Mouse (Mus musculus) limb, embryonic 15.5 days (tissue): ENCODE measurements around the gene Gm9513. TPM values are rescaled to one million over a fixed set of nuclear protein-coding genes. Genes with fewer than 3 reads are reported as not detected.

Experiments used
- ATAC-seq: fragments of 200-750 bp; cut with Nextera tagmentation; 2 replicates; pipeline ENCODE4 v1.8.0; 2017; ENCODE audit warnings: low read depth, moderate TSS enrichment; ENCODE audit not compliant: insufficient number of reproducible peaks, low FRiP score, low TSS enrichment
- H3K27ac ChIP-seq: fragments of 300-500 bp; sonication (generic); 2 replicates; pipeline ENCODE4 v1.5.1; 2015; ENCODE audit warnings: moderate library complexity, mild to moderate bottlenecking, inconsistent platforms
- H3K27me3 ChIP-seq: fragments of 300-500 bp; sonication (generic); 2 replicates; pipeline ENCODE4 v1.6.1; 2015; ENCODE audit warnings: inconsistent platforms
- H3K36me3 ChIP-seq: fragments of 300-500 bp; sonication (generic); 2 replicates; pipeline ENCODE4 v1.6.1; 2015; ENCODE audit warnings: inconsistent platforms
- H3K4me1 ChIP-seq: fragments of 300-500 bp; sonication (generic); 2 replicates; pipeline ENCODE4 v1.6.1; 2015; ENCODE audit warnings: inconsistent platforms
- H3K4me2 ChIP-seq: fragments of 300-500 bp; sonication (generic); 2 replicates; pipeline ENCODE4 v1.6.1; 2015; ENCODE audit warnings: mild to moderate bottlenecking, inconsistent platforms
- H3K4me3 ChIP-seq: fragments of 300-500 bp; sonication (generic); 2 replicates; pipeline ENCODE4 v1.5.1; 2015; ENCODE audit warnings: mild to moderate bottlenecking, inconsistent platforms
- H3K9ac ChIP-seq: fragments of 300-500 bp; sonication (generic); 2 replicates; pipeline ENCODE4 v1.6.1; 2015; ENCODE audit warnings: inconsistent platforms
- H3K9me3 ChIP-seq: fragments of 300-500 bp; sonication (generic); 2 replicates; pipeline ENCODE4 v1.6.1; 2016; ENCODE audit warnings: inconsistent platforms
- WGBS: fragments of 180-500 bp; shearing (Covaris S2); methylation state at CpG from one replicate; pipeline ENCODE4 v1.1.7; 2015; 5-methylcytosine and 5-hydroxymethylcytosine counted together
- polyA plus RNA-seq: library from polyadenylated mRNA; unstranded; fragments of >200 nt; fragmentation: Nextera tagmentation; extraction: Ambion mirVana; gene quantifications from 2 replicates; pipeline ENCODE4 v1.2.1, GENCODE M21; 2015

Gene Gm9513
- polyA plus RNA-seq, result not detected in 2 replicates

GRCm38 (mm10) chr9:36475338-36475737 lies at the start of gene Gm9513:
Gm9513 (plus strand) TSS chr9:36475638.
- Histone ChIP-seq H3K4me1 (no peaks in the 10 kb centered on the region), H3K27me3 (no peaks in the 10 kb centered on the region), H3K27ac (no peak within 1 kb of the TSS), H3K36me3 (no peaks in the 10 kb centered on the region), H3K4me2 (no peak within 1 kb of the TSS), H3K4me3 (no peak within 1 kb of the TSS), H3K9ac (no peak within 1 kb of the TSS), H3K9me3 (no peaks in the 10 kb centered on the region)
- no peak for ATAC-seq
- WGBS, result 62% methylated on average over 3 of the region's 3 CpGs

- Histone ChIP-seq H3K4me2 (no peak within 1 kb of the TSS), H3K4me3 (no peak within 1 kb of the TSS), H3K9me3 (no peaks in the 10 kb centered on the region), H3K27me3 (no peaks in the 10 kb centered on the region), H3K9ac (no peak within 1 kb of the TSS), H3K4me1 (no peaks in the 10 kb centered on the region), H3K36me3 (no peaks in the 10 kb centered on the region), H3K27ac (no peak within 1 kb of the TSS)
- 75% methylated on average over 4 of the region's 4 CpGs for WGBS
- ATAC-seq, result no peak
Measured at GRCm38 (mm10) chr9:36431584-36431983, 43.9 kb upstream of the Gm9513 start, which contains the start of gene Gm7257. Gm7257 (plus strand) TSS chr9:36431884.

DNA sequence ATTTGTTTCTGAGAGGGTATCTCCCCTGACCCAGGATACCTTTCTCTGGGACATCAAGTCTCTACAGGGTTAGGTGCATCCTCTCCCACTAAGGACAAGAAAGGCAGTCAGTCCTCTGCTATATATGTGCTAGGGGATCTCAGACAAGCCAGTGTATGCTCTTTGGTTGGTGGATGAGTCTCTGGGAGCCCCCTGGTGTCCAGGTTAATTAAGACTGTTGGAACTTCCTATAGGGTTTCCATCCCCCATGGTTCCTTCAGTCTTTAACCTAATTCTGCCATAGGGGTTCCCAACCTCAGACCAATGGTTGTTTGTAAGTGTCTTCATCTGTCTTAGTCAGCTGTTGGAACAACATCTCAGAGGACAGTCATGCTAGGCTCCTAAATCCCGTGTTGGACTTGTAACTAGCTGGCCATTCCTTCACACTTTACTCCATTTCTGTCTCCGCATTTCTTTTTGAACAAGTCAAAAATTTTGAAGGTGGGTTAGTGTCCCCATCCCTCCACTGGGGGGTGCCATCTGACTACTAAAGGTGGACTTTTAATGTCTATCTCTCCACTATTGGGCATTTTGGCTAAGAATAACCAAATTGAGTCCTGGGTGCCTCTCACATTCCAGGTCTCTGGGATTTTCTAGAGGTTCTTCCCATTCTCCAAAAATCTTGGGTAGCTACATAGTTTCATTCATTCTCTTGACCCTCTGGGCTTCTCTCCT lies 40.2 kb upstream of the Gm9513 start:
- Histone ChIP-seq H3K4me1 (no peaks in the 10 kb centered on the region), H3K36me3 (no peaks in the 10 kb centered on the region), H3K9me3 (no peaks in the 10 kb centered on the region), H3K4me3 (no peak overlapping the region), H3K27ac (no peak overlapping the region), H3K4me2 (no peak overlapping the region), H3K27me3 (no peaks in the 10 kb centered on the region), H3K9ac (no peak overlapping the region)
- ATAC-seq, result no peak
- 51% methylated on average over 2 of the region's 2 CpGs for WGBS

DNA sequence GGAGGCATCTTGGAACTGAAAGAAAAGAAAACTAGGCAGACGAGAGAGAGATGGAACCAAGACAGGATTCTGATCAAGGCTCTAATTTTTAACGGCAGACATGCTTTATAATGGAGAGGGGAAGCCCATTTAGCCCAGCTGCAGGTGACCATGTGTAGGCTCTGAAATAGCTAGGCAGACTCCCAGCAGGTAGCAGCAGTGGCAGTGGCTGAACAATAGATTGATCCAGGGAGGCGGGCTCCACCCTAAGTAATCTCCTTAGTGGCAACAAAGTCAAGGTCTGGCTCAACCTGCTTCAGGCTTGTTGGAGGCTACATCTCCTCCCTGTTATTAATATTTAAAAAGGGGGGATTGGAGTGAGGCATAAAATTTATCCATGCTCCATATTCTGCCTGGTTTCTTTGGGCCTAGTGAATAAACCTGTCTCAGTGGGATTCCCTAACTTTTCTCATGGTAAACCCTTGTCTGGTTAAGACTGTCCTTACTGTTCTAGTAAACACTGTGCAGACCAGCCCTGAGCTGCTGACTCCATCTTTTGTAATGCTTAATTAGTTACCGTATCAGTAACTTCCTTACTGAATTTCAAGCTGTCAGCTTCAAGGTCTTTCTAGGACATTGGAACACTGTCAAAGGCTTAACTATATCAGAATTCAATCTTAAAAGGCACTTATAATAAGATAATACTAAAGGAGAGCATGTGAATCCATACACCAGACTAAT lies 19.2 kb downstream of the Gm9513 start:
- Histone ChIP-seq H3K9ac (no peak overlapping the region), H3K27me3 (no peaks in the 10 kb centered on the region), H3K4me3 (no peak overlapping the region), H3K9me3 (no peaks in the 10 kb centered on the region; the same call in 1 of the 2 replicates), H3K4me2 (no peak overlapping the region), H3K36me3 (no peaks in the 10 kb centered on the region), H3K27ac (no peak overlapping the region), H3K4me1 (no peaks in the 10 kb centered on the region)
- ATAC-seq, result no peak
- 84% methylated on average over 4 of the region's 4 CpGs for WGBS

DNA sequence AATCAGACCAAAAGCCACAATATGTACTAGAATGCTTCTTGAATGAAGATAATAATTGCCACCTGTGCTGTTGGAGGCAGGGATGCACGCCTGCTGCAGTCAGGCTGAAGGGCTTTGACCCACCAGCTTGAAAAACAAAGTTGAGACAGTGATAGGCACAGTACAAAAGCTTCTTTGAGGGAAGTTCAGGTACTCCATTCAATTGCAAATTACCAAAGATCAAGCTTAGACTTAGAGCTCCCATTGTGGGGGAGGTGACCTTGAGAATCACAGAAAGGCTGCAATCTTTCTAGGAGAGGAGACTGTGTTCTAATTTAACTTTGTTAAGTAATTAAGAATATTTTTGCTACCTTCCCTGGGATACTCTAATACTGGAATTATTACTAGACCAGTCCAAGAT lies 20.4 kb downstream of the Gm9513 start:
- H3K4me2 ChIP-seq, result no peak overlapping the region
- H3K9ac ChIP-seq, result no peak overlapping the region
- H3K27me3 ChIP-seq, result no peaks in the 10 kb centered on the region
- H3K36me3 ChIP-seq, result no peaks in the 10 kb centered on the region
- H3K27ac ChIP-seq, result no peak overlapping the region
- no peaks in the 10 kb centered on the region for H3K4me1 ChIP-seq
- no peak overlapping the region for H3K4me3 ChIP-seq
- no peak for ATAC-seq
- WGBS, result 56% methylated on average over 1 of the region's 1 CpGs
- no peaks in the 10 kb centered on the region; the same call in 1 of the 2 replicates for H3K9me3 ChIP-seq

DNA sequence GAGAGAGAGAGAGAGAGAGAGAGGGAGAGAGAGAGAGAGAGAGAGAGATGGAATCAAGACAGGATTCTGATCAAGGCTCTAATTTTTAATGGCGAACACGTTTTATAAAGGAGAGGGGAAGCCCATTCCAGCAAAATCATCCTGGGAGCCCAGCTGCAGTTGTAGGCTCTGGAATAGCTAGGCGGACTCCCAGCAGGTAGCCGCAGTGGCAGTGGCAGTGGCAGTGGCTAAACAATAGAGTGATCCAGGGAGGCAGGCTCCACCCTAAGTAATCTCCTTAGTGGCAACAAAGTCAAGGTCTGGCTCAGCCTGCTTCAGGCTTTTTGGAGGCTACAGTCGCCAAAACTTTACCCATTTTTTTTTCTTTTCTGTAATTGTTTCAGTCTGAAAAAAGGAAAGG lies 28.8 kb downstream of the Gm9513 start:
- H3K4me1 ChIP-seq, result no peaks in the 10 kb centered on the region
- ATAC-seq, result no peak
- H3K4me2 ChIP-seq, result no peak overlapping the region
- H3K4me3 ChIP-seq, result no peak overlapping the region
- H3K36me3 ChIP-seq, result no peaks in the 10 kb centered on the region
- no peaks in the 10 kb centered on the region for H3K9me3 ChIP-seq
- H3K27ac ChIP-seq, result no peak overlapping the region
- 75% methylated on average over 5 of the region's 5 CpGs for WGBS
- no peaks in the 10 kb centered on the region for H3K27me3 ChIP-seq
- no peak overlapping the region for H3K9ac ChIP-seq

Other genes with a start within 250 kb of the Gm9513 start
- not detected in 2 replicates for gene Gm7257, start 43.8 kb upstream of the Gm9513 start, polyA plus RNA-seq
- gene Gm5615, start 66.3 kb downstream of the Gm9513 start, polyA plus RNA-seq, result not detected in 2 replicates
- not detected in 2 replicates for gene Gm17689, start 107.0 kb downstream of the Gm9513 start, polyA plus RNA-seq
- not detected in 2 replicates for gene A630095E13Rik, start 167.7 kb downstream of the Gm9513 start, polyA plus RNA-seq
- not detected in 2 replicates for gene Acrv1, start 217.6 kb downstream of the Gm9513 start, polyA plus RNA-seq